Mouse (Mus musculus): ENCODE data around the gene Vmn1r181. TPM values are rescaled to one million over a fixed set of nuclear protein-coding genes. Genes with fewer than 3 reads are reported as not detected.

Gene Vmn1r181
- polyA plus RNA-seq (2014; fragmentation: Illumina TruSeq; extraction: RNeasy Lipid Tissue Mini Kit (QIAGEN cat#74804); ENCODE audit: low read depth, low replicate concordance), result 0.28 TPM

GRCm38 (mm10) chr7:23974315-23974714 is at the start of gene Vmn1r181:
Gene Vmn1r181, plus strand, starts transcription at chr7:23974615.

GRCm38 (mm10) chr7:23926678-23927077 is 47.7 kb upstream of the Vmn1r181 start, which contains the start of gene Vmn1r179:
Gene Vmn1r179, plus strand, starts transcription at chr7:23926978.

GRCm38 (mm10) chr7:23950332-23950731 is 24.1 kb upstream of the Vmn1r181 start, which contains the start of gene Vmn1r180:
Gene Vmn1r180, plus strand, starts transcription at chr7:23950632.

GRCm38 (mm10) chr7:24001391-24001790 is 27.0 kb downstream of the Vmn1r181 start, which contains the start of gene V1rd19:
Gene V1rd19, plus strand, starts transcription at chr7:24001691.

Other genes with a start within 250 kb of the Vmn1r181 start
- gene Vmn1r174, start 222.3 kb upstream of the Vmn1r181 start, polyA plus RNA-seq (2014; fragmentation: Illumina TruSeq; extraction: RNeasy Lipid Tissue Mini Kit (QIAGEN cat#74804); ENCODE audit: low read depth, low replicate concordance), result not detected
- gene Vmn1r175, start 164.0 kb upstream of the Vmn1r181 start, polyA plus RNA-seq (2014; fragmentation: Illumina TruSeq; extraction: RNeasy Lipid Tissue Mini Kit (QIAGEN cat#74804); ENCODE audit: low read depth, low replicate concordance), result not detected
- not detected for gene Vmn1r176, start 137.2 kb upstream of the Vmn1r181 start, polyA plus RNA-seq (2014; fragmentation: Illumina TruSeq; extraction: RNeasy Lipid Tissue Mini Kit (QIAGEN cat#74804); ENCODE audit: low read depth, low replicate concordance)
- gene Vmn1r177, start 108.2 kb upstream of the Vmn1r181 start, polyA plus RNA-seq (2014; fragmentation: Illumina TruSeq; extraction: RNeasy Lipid Tissue Mini Kit (QIAGEN cat#74804); ENCODE audit: low read depth, low replicate concordance), result not detected
- gene Vmn1r178, start 82.6 kb upstream of the Vmn1r181 start, polyA plus RNA-seq (2014; fragmentation: Illumina TruSeq; extraction: RNeasy Lipid Tissue Mini Kit (QIAGEN cat#74804); ENCODE audit: low read depth, low replicate concordance), result not detected
- not detected for gene Vmn1r179, start 47.6 kb upstream of the Vmn1r181 start, polyA plus RNA-seq (2014; fragmentation: Illumina TruSeq; extraction: RNeasy Lipid Tissue Mini Kit (QIAGEN cat#74804); ENCODE audit: low read depth, low replicate concordance)
- not detected for gene Vmn1r180, start 24.0 kb upstream of the Vmn1r181 start, polyA plus RNA-seq (2014; fragmentation: Illumina TruSeq; extraction: RNeasy Lipid Tissue Mini Kit (QIAGEN cat#74804); ENCODE audit: low read depth, low replicate concordance)
- not detected for gene V1rd19, start 27.1 kb downstream of the Vmn1r181 start, polyA plus RNA-seq (2014; fragmentation: Illumina TruSeq; extraction: RNeasy Lipid Tissue Mini Kit (QIAGEN cat#74804); ENCODE audit: low read depth, low replicate concordance)
- gene Vmn1r183, start 78.6 kb downstream of the Vmn1r181 start, polyA plus RNA-seq (2014; fragmentation: Illumina TruSeq; extraction: RNeasy Lipid Tissue Mini Kit (QIAGEN cat#74804); ENCODE audit: low read depth, low replicate concordance), result not detected
- 12.2 TPM for gene Zfp180, start 107.3 kb downstream of the Vmn1r181 start, polyA plus RNA-seq (2014; fragmentation: Illumina TruSeq; extraction: RNeasy Lipid Tissue Mini Kit (QIAGEN cat#74804); ENCODE audit: low read depth, low replicate concordance)
- 1.7 TPM for gene Zfp112, start 137.7 kb downstream of the Vmn1r181 start, polyA plus RNA-seq (2014; fragmentation: Illumina TruSeq; extraction: RNeasy Lipid Tissue Mini Kit (QIAGEN cat#74804); ENCODE audit: low read depth, low replicate concordance)
- 7.3 TPM for gene Zfp235, start 159.6 kb downstream of the Vmn1r181 start, polyA plus RNA-seq (2014; fragmentation: Illumina TruSeq; extraction: RNeasy Lipid Tissue Mini Kit (QIAGEN cat#74804); ENCODE audit: low read depth, low replicate concordance)
- gene Zfp114, start 200.4 kb downstream of the Vmn1r181 start, polyA plus RNA-seq (2014; fragmentation: Illumina TruSeq; extraction: RNeasy Lipid Tissue Mini Kit (QIAGEN cat#74804); ENCODE audit: low read depth, low replicate concordance), result 0.50 TPM
- gene Zfp111, start 236.8 kb downstream of the Vmn1r181 start, polyA plus RNA-seq (2014; fragmentation: Illumina TruSeq; extraction: RNeasy Lipid Tissue Mini Kit (QIAGEN cat#74804); ENCODE audit: low read depth, low replicate concordance), result 9.3 TPM